Mouse (Mus musculus): Measurements from ENCODE around the gene Fam171a1.
A peak's percentile ranks its signal among the peaks of the same experiment; 100 is the strongest.

Gene Fam171a1

DNA sequence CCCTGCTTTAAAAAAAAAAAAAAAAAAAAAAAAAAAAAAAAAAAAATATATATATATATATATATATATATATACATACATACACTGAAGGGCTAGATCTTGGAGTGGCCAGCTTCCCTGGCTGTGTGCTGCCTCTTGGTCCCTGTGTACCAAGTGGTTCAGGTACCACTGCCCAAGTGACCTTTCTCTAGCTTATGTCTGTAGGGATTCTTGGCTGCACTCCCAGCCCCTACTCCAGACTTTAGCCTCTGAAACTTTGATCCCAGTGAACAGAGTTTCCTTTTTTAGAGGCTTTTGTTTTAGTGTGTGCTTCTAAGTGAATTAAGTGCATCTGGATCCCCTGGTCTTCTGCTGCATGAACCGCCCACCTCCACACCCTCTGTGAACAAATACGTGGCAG lies 24.3 kb downstream of the Fam171a1 start:
- no peak for DNase-seq (ENCODE audit: low read depth, low spot score)

DNA sequence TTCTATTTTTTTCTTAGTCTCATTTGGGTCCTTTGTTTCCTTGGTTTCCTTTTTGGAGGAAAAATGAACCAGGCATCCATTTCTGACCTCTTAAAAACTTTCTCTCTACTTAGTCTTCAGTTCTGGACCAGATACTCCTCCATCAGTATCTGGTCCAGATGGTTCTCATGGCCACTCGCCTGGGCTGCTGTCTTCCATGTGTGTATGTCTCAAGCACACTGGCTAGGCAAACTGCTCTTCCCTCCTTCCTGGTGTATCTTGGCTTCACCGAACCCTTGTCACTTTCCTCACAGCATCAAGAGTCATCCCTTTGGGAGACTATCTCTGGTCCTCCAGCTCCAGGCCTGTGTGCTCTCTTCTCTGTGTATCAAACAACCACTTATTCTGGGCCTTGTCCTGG lies 25.0 kb downstream of the Fam171a1 start:
- no peak for DNase-seq (ENCODE audit: low read depth, low spot score)

DNA sequence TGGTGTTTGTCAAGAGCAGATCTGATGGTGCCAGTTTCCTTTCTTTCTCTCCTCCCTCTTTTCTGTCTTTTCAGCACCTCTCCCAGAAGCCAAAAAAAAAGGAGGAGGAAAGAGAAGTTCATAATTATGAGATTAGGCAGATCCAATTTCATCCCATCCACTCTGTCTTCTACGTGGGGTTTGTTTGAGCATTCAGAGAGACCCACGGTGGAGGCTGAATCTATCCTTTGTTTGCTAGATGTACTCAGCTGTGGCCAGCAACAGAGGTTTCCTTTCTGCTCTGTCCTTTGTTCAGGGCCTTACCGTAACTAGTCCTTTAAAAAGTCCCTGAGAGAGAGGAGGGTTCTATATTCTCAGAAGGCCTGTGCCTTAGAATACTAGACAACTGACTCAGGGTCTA lies 25.6 kb downstream of the Fam171a1 start:
- DNase-seq (ENCODE audit: low read depth, low spot score) = no peak

DNA sequence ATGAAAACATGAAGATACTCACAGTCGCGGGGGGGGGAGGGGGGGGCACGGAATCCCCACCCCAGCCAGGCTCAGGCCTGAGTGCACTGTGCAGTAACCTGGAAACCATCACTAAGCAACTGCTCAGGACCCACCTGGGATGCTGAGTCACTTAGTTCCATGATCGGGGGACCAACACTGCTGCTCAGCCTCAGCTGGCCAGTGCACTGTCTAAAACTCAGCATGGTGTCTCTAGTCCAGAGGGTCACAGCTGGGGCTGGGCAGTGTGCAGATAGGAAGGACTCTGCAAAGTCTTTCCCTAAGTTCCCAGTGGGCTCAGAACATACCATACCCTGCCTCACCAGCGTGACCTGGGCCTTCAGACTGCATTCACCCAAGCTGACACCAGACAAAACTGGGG lies 26.6 kb downstream of the Fam171a1 start:
- no peak for DNase-seq (ENCODE audit: low read depth, low spot score)

DNA sequence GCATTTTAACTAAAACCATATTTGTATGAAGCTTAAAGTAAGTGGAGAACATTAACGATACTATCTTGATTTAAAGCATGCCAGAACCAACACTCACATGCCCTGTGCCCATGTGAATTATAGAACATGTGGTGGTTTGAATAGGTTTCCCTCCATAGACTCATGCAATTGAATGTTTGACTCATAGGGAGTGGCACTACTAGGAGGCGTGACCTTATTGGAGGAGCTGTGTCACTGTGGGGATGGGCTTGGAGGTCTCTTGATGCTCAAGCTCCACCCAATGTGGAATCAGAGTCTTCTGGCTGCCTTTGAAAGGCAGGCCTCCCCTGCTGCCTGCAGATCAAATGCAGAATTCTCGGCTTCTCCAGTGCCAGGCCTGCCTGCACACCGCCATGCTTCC lies 27.8 kb downstream of the Fam171a1 start:
- DNase-seq (ENCODE audit: low read depth, low spot score) = peak; percentile 29

DNA sequence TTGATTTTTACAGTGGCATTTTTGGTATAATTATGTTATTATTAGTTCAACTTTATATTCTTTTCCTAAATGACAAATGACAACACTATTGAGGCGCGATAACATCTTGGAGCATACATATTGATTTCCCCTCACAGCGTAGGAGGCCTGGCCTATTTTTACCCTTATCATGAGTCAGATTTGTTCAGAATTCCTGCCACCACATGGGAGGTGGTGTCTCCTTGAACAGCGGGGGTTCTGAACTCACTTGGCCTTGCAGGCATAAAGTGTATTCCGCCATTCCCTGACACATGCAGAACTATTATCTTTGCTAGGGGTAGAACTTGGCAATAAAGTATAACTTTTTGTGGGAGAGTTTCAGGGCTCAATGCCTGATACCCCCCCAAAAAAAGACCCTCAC lies 30.3 kb downstream of the Fam171a1 start:
- DNase-seq (ENCODE audit: low read depth, low spot score) = no peak

DNA sequence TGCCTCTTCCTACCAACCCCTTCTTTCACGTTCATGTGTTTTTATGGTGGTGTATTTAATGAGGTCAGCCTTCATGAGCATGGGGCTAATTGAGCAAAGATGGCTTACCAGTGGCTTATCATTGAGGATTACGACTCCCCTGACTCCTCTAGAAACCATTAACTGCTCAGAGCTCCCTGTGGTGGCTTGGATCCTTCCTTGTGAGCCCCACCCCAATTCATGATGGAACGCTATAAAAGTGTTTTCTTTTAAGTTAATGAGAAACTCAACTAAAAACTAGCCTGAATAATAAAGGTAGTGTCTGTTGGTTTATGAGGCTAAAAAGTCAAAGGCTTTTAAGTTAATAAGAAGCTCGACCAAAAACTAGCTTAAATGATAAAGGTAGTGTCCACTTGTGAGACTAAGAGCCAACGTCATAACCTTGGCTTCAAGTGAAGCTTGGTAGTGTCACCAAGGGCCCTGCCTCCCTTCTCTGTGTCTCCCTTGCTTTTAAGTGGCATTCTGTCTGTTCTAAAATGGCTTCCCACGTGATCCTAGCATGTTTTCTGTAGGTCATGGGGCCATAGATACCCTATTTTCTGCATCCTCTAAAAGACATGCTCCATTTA lies 33.6 kb downstream of the Fam171a1 start:
- DNase-seq (ENCODE audit: low read depth, low spot score) = no peak

DNA sequence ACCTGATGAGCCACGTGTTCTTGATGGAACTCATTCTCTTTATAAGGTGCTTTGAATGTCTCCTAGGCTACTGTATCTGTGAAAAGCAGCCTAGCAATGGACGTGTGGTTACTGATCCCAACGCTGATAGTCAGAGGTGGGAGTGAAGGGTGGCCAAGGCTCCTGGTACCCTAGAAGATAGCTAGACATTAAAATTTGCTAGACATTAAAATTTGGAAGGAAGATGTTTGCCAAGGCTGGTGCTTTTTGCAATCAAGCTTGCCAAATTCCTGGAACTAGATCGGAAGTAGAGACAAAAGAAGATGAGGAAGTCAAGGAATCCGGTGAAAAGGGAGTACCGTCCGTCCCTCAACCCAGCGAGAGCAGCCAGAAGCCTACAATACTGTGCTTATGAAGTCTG lies 34.7 kb downstream of the Fam171a1 start:
- no peak for DNase-seq (ENCODE audit: low read depth, low spot score)

DNA sequence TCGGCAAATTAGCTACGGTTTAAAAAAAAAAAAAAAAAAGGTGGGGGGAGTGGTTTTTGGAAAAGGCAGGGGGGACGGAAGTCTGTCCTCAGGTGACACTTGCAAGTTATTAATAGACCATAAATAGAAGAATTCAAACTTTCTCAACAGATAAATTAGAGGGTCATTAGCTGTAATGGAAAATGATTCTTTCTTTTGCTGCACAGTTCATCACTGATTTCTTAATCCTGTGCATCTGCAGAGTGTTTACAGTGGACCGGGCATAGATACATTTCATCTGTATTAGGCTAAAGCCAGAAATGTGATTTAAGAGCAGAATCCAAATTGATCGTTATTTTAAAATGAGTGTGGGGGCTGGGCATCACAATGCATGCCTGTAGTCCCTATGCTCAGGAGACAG lies 36.3 kb downstream of the Fam171a1 start:
- no peak for DNase-seq (ENCODE audit: low read depth, low spot score)

DNA sequence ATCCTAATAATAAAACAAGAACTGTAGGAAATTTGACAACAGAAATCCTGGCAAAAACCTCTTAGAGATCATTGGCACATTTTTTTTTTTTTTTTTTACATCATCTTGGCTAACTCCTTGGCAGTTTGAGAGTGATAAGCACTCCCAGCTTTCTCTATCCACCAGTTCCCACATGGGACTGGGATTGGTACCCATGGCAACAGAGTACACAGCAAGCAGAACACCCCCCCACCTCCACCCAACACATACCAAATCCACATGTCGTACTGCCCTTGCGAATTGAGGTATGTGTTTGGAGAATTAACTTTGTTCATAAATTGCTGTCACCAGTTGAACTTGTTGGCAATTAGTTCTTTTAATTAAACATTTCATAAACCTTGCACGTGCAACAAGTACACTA lies 37.3 kb downstream of the Fam171a1 start:
- no peak for DNase-seq (ENCODE audit: low read depth, low spot score)

DNA sequence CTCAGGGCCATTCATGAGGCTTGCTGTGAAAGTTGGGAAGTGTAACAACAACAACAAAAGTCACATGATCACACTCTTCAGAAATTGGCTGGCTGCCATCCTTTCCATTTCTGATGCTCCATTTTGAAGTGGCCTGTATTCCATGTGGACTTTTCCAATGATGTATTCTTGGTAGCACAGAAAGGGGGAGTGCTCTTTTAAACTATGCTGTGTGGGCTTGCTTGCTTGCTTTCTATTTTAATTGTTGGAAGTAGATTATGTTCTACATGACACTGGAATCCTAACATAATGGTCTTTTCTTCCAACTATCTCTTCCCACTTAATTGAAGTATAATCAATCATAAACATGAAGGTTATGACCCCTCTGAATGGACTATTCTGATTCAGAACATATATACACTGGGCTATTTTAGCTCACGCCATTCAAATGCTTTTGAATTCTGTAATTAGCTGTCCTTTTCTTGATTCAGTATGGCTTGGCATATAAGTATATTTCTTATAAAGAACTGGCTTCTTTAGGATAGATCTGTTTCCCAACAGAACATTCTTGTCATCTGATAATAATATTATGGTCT lies 40.2 kb downstream of the Fam171a1 start:
- DNase-seq (ENCODE audit: low read depth, low spot score) = no peak

DNA sequence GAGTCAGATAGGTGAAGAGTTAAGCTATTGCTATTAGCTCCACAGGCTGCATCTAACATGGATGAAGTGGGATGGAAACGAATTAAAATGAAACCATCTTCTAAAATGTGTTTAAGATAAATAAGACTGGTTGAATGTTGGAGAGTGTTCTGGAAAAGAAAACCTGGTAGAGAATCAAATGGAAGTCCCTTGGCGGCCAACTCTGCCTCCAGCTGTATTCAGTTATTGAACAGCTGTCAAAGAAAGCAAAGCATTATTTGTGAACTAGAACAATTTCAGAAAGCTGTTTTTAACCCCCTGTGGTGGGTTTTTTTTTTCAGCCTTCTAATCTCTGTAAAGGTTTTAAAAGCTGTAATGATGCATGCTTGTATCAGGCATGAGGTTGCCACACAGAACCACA lies 41.0 kb downstream of the Fam171a1 start:
- DNase-seq (ENCODE audit: low read depth, low spot score) = no peak

DNA sequence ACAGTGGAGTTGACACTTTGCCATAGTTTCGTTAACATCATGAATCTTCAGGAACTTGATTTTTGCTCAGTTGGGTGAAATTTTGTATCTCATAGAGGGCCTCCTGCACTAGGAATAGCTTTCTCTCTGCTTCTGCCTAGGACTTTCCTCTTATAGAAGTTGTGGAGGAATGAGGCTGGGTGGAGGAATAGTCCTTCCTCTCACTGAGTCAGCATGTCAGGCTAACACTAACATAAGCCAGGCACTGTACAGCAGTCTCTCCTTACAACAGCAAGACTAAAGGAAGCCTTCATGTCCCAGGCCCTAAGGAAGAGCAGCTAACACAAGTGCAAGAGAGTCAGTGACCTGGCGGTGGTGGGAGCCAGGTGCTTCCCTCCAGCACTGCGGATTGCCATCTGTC lies 43.0 kb downstream of the Fam171a1 start:
- no peak for DNase-seq (ENCODE audit: low read depth, low spot score)

DNA sequence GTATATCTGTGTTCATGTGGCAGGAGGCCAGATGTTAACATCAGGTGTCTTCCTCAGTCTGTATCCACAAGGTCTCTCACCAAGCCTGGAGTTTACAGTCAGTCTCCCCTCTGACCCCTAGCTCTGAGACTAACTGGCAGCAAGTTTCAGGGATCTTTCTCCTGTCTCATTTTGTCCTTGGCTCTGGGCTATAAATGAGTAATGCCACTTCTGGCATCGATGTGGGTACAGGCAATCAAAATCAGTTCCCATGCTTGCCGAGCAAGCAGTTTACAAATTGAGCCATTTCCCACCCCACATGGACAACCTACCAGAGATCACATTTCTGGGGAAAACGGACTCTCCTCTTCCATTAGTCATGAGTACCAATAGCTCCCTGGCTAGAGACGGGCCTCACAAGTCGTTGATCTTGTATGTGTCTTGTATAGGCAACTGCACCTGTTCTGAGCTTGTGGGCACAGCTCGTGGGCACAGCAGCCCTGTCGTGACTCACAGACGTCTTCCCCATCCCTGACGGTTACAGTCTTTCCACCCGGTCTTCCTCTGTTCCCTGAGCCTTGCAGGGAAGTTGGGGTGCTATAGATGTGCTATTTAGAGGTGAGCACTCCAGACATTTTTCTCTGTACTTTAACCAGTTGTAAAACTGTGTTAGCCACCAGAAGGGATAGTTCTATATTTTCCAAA lies 43.8 kb downstream of the Fam171a1 start:
- no peak for DNase-seq (ENCODE audit: low read depth, low spot score)

DNA sequence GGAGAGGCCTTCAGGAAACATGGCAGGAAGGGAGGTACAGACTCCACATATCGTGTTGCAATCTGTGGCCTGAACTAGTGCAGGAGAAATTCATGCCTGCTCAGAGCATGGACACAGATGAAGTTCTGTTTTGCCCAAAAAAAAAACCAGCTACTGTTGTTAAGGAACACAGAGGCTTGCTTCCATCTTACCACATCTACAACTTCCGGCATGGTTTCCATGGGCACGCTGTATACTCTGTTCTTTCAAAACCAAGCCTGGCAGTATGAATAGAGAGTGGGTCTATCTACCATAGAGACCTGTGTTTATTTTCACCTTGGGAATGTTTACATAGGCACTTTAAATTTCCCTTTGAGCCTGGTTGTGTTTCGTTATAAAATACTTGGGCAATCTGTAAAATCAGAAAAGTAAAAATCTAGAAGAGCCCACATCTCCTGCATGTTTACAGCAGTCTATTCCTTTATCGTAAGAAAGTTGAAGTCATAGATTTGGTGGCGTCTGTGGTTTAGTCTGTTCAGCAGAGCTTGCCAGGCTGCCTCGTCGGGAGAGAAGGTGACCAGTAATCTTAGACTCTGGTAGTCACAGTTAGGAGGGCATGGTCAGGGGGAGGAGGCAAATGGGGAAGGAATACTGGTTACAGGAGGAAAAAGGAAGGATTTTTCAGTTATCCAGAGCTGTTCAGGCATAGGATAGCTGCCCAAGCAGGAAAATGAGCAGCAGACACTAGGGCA lies 44.8 kb downstream of the Fam171a1 start:
- DNase-seq (ENCODE audit: low read depth, low spot score) = no peak

DNA sequence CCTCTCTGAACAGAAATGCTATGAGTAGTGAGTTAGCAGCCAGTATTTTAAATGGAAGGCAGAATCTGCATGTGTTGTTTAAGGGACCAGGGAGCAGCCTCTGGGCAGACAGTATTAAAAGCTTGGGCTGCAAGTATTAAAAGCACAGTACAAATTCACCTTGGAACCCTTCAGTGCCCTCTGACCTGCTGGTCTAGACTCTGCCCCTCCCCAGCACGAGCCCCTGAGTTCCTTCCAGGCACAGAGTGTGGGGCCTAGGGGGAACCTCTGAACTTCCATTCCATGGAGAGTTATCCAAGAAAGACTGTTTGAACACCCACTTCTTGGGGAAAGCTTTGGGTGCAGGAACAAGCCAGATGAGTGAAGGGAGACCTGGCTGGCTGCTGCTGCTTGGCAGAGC lies 47.6 kb downstream of the Fam171a1 start:
- no peak for DNase-seq (ENCODE audit: low read depth, low spot score)

DNA sequence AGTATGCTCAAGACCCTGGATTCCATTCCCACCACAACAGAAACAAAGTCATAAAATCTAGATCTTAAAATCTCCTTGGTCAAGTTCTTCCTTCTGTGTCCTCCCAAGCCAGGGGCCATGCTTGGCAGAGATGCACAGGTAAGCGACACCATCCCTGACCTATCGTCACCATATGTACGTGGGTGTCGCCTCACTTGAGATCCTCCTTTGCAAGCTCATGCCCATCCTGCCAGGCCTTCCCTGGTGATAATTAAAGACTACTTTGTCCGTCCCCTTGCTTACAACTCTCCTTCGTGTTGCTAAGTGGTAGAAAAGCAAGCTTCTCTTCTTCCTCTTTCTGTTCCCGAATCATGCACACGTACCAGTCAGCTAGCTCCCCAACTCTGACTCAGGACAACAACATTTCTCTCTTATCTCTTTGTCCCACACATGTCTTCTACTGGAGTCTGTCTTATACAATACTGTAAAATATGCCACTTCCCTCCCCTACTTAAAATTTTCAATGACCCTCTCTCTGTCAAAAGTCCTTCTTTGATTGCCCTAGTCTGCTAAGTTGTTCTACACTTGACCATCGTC lies 49.6 kb downstream of the Fam171a1 start:
- no peak for DNase-seq (ENCODE audit: low read depth, low spot score)

DNA sequence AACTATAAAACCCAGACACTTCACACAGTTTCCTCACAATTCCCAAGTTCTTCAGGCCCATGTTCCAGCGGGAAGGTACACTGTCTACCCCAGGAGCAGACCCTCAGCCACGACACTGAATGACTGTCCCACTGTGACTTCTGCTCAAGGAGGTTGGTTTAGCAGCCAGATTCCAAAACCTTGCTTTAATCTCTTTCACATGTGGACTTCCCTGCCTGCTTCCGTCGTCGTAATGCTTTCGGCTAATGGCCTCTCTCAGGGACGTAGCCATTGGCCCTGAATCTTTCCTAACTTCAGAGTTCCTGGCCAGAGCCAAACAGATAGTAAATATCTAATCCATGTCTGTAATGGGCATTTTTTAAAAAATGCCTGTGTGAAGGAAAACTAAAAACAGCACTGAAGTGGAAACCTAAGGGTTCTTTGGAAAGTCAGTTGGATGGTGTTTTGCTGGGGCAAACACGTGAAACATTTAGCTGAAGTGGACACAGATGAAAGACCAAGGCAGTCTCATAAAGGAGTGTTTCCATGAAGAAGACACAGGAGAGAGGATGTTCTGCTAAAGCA lies 51.1 kb downstream of the Fam171a1 start:
- no peak for DNase-seq (ENCODE audit: low read depth, low spot score)

DNA sequence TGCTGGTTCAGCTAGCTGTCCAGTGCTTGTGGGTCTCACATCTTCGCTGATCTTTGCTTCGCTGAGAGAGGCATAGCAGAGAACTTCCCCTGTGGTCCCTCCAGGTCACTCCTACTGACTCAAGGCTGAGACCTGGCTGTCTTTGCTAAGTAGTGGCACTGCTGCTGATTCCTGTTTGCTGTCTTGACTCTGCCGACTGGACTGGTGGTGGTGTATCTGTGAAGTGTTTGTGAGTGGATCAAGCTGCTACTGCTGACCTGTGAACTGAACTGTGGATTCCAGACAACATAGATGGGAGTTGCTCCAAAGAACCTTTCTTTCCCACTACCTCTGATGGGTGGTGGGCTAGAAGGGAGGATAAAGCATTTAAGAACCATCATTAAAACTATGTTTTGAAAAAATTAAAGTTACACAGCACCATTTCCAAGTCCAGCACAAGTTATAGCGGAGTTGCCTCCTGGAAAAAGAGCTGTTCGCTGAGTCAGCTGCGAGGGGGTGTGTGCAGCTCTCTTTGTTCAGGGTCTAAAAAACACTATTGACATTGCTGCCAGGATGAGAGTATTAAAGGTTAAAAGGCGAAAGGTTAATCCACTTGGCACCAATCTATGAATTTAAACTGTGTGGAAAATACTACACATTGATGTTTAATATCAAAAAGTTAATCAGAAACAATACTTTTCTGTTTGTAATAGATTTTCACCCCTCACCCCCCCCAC lies 52.0 kb downstream of the Fam171a1 start:
- DNase-seq (ENCODE audit: low read depth, low spot score) = no peak

DNA sequence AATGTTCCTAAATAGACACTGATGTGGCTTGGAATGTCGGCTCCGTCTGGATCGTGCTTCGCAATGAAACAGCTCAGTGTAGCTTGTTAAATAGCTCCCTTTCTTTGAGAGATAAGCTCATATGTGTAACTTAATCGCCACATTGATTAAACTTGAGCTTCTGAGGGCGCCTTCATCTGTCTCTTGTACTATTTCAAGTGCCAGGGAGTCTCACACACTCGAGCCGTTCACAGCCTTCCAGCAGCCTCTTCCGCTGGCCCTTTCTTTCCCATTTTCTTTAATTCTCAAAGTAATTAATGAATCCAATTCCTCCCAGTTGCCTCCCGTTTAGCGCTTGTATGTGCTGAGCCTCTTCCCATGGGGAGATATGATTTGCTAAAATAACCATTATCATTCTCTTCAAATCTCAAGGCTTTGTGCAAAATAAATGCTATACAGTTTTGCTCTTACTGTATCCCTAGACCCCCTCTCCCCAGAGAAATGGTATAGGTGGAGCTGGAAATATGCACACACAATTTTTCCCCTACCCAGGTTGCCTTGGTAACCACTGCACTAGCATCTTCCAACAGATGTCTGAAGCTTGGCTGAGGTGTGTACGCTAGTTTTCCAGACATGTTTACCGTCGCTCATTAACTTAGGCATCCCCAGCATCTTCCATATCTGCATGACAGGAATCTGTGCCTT lies 54.8 kb downstream of the Fam171a1 start:
- DNase-seq (ENCODE audit: low read depth, low spot score) = no peak

DNA sequence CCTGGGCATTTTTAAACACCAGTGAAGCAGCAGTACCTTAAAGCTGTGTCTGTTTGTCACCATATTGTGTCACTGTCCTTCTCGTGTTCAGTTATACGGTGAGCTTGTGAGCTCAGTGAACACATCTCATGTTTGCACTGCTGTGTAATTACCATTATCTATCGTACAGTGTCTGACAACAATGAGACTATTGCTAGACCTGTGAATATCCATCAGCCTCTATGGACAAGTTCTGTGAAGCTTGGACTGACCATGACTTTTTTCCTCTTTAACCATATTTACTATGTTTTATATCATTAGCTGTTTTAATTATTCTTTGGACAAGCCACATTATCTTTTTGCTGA lies 55.4 kb downstream of the Fam171a1 start:
- no peak for DNase-seq (ENCODE audit: low read depth, low spot score)

Data from 3T3-L1 (cell line).